Mouse (Mus musculus): Measurements from ENCODE around the gene Ttc5. TPM values are rescaled to one million over a fixed set of nuclear protein-coding genes. Genes with fewer than 3 reads are reported as not detected.

The Ttc5 gene
- polyA plus RNA-seq, 1 experiment = 49.3 TPM

- no peak for TF ChIP-seq POLR2A (IDR thresholded peaks at IDR 0.05; ENCODE audit: borderline replicate concordance, low read depth, low read length)
- no peak for TF ChIP-seq CTCF (IDR thresholded peaks at IDR 0.05; ENCODE audit: low read depth, low read length)
- peaks cover 8% of the 10 kb centered on the region for H3K4me1 ChIP-seq (ENCODE audit: control insufficient read depth, insufficient read depth, low read length)
- H3K27ac ChIP-seq (ENCODE audit: insufficient read depth, low read depth, low read length) = no peak overlapping the region
- H3K4me3 ChIP-seq (ENCODE audit: insufficient read depth, low read length) = no peak overlapping the region
Observed at GRCm38 (mm10) chr14:50804683-50805082, 19.4 kb upstream of the Ttc5 start.

GRCm38 (mm10) chr14:50802843-50803562, 17.7 kb upstream of the Ttc5 start:
- no peak overlapping the region for H3K4me3 ChIP-seq (ENCODE audit: insufficient read depth, low read length)
- H3K27ac ChIP-seq (ENCODE audit: insufficient read depth, low read depth, low read length) = no peak overlapping the region
- TF ChIP-seq CTCF (IDR thresholded peaks at IDR 0.05; ENCODE audit: low read depth, low read length) = no peak
- no peak for TF ChIP-seq POLR2A (IDR thresholded peaks at IDR 0.05; ENCODE audit: borderline replicate concordance, low read depth, low read length)
- peaks cover 2% of the 10 kb centered on the region; the same call in 1 of the 2 replicates for H3K4me1 ChIP-seq (ENCODE audit: control insufficient read depth, insufficient read depth, low read length)

- no peak overlapping the region for H3K27ac ChIP-seq (ENCODE audit: insufficient read depth, low read depth, low read length)
- H3K4me3 ChIP-seq (ENCODE audit: insufficient read depth, low read length) = no peak overlapping the region
- TF ChIP-seq CTCF (IDR thresholded peaks at IDR 0.05; ENCODE audit: low read depth, low read length) = no peak
- H3K4me1 ChIP-seq (ENCODE audit: control insufficient read depth, insufficient read depth, low read length) = peaks cover 4% of the 10 kb centered on the region; the same call in 1 of the 2 replicates
Observed at GRCm38 (mm10) chr14:50802441-50802840, 17.1 kb upstream of the Ttc5 start.

- Histone ChIP-seq H3K27ac (ENCODE audit: insufficient read depth, low read depth, low read length) (no peak overlapping the region), H3K4me1 (ENCODE audit: control insufficient read depth, insufficient read depth, low read length) (0 out of 2 replicates have a peak, but pooled peaks cover 2% of the 10 kb centered on the region), H3K4me3 (ENCODE audit: insufficient read depth, low read length) (no peak overlapping the region)
- TF ChIP-seq POLR2A (IDR thresholded peaks at IDR 0.05; ENCODE audit: borderline replicate concordance, low read depth, low read length) = no peak
- peak; percentile 40; the same call in 1 of the 2 replicates for TF ChIP-seq CTCF (IDR thresholded peaks at IDR 0.05; ENCODE audit: low read depth, low read length)
Observed at GRCm38 (mm10) chr14:50799502-50800259, 14.4 kb upstream of the Ttc5 start.

- Histone ChIP-seq H3K4me1 (ENCODE audit: control insufficient read depth, insufficient read depth, low read length) (0 out of 2 replicates have a peak, but pooled peaks cover 2% of the 10 kb centered on the region), H3K27ac (ENCODE audit: insufficient read depth, low read depth, low read length) (no peak overlapping the region), H3K4me3 (ENCODE audit: insufficient read depth, low read length) (no peak overlapping the region)
- TF ChIP-seq CTCF (IDR thresholded peaks at IDR 0.05; ENCODE audit: low read depth, low read length) (no peak), POLR2A (IDR thresholded peaks at IDR 0.05; ENCODE audit: borderline replicate concordance, low read depth, low read length) (no peak)
Observed at GRCm38 (mm10) chr14:50798512-50798911, 13.2 kb upstream of the Ttc5 start.

GRCm38 (mm10) chr14:50796464-50796863, 11.1 kb upstream of the Ttc5 start:
- TF ChIP-seq POLR2A (IDR thresholded peaks at IDR 0.05; ENCODE audit: borderline replicate concordance, low read depth, low read length) (no peak), CTCF (IDR thresholded peaks at IDR 0.05; ENCODE audit: low read depth, low read length) (no peak)
- Histone ChIP-seq H3K4me3 (ENCODE audit: insufficient read depth, low read length) (no peak overlapping the region), H3K4me1 (ENCODE audit: control insufficient read depth, insufficient read depth, low read length) (0 out of 2 replicates have a peak, but pooled peaks cover 2% of the 10 kb centered on the region), H3K27ac (ENCODE audit: insufficient read depth, low read depth, low read length) (no peak overlapping the region)

- no peak overlapping the region for H3K27ac ChIP-seq (ENCODE audit: insufficient read depth, low read depth, low read length)
- H3K4me1 ChIP-seq (ENCODE audit: control insufficient read depth, insufficient read depth, low read length) = 0 out of 2 replicates have a peak, but pooled peaks cover 2% of the 10 kb centered on the region
- no peak overlapping the region for H3K4me3 ChIP-seq (ENCODE audit: insufficient read depth, low read length)
- TF ChIP-seq CTCF (IDR thresholded peaks at IDR 0.05; ENCODE audit: low read depth, low read length) (no peak), POLR2A (IDR thresholded peaks at IDR 0.05; ENCODE audit: borderline replicate concordance, low read depth, low read length) (no peak)
Observed at GRCm38 (mm10) chr14:50795965-50796364, 10.6 kb upstream of the Ttc5 start.

GRCm38 (mm10) chr14:50795261-50795935, 10.1 kb upstream of the Ttc5 start:
- Histone ChIP-seq H3K4me3 (ENCODE audit: insufficient read depth, low read length) (no peak overlapping the region), H3K4me1 (ENCODE audit: control insufficient read depth, insufficient read depth, low read length) (0 out of 2 replicates have a peak, but pooled peaks cover 2% of the 10 kb centered on the region), H3K27ac (ENCODE audit: insufficient read depth, low read depth, low read length) (no peak overlapping the region)
- TF ChIP-seq CTCF (IDR thresholded peaks at IDR 0.05; ENCODE audit: low read depth, low read length) (no peak), POLR2A (IDR thresholded peaks at IDR 0.05; ENCODE audit: borderline replicate concordance, low read depth, low read length) (no peak)

- no peak for TF ChIP-seq CTCF (IDR thresholded peaks at IDR 0.05; ENCODE audit: low read depth, low read length)
- no peak for TF ChIP-seq POLR2A (IDR thresholded peaks at IDR 0.05; ENCODE audit: borderline replicate concordance, low read depth, low read length)
- no peak overlapping the region for H3K4me3 ChIP-seq (ENCODE audit: insufficient read depth, low read length)
- H3K27ac ChIP-seq (ENCODE audit: insufficient read depth, low read depth, low read length) = no peak overlapping the region
- peaks cover 2% of the 10 kb centered on the region for H3K4me1 ChIP-seq (ENCODE audit: control insufficient read depth, insufficient read depth, low read length)
Observed at GRCm38 (mm10) chr14:50788157-50788556, 2.8 kb upstream of the Ttc5 start.
